Mouse (Mus musculus) layer of hippocampus, adult 18-20 months (tissue): Measurements from ENCODE around the gene Mucl3. TPM values are rescaled to one million over a fixed set of nuclear protein-coding genes. Genes with fewer than 3 reads are reported as not detected.

Source experiments
- DNase-seq, 2 experiments: peaks; one replicate each; pipeline ENCODE4 v3.0.0; 2022; ENCODE audit warnings: low spot score in 2 of 2
- long read RNA-seq: library from polyadenylated mRNA; stranded (forward); transcript quantifications from one replicate; pipeline ENCODE4 v2.0.0, GENCODE M21; 2021
- total RNA-seq, 2 experiments: library from RNA; stranded (reverse); gene quantifications; 2 replicates each; pipeline ENCODE4 v1.2.3; 2021

Gene Mucl3
- total RNA-seq = not detected
- long read RNA-seq = 0 reads

- DNase-seq = no peak
These were observed at the start of gene Mucl3 for GRCm38 (mm10) chr17:35643609-35644236. Mucl3 (minus strand) TSS chr17:35643695.

- no peak for DNase-seq
These were observed 48.9 kb upstream of the Mucl3 start for GRCm38 (mm10) chr17:35692368-35692767.

- DNase-seq = no peak
These were observed 48.3 kb upstream of the Mucl3 start for GRCm38 (mm10) chr17:35691811-35692210.

- DNase-seq = no peak
These were observed 46.6 kb upstream of the Mucl3 start for GRCm38 (mm10) chr17:35689936-35690645.

- DNase-seq = no peak
These were observed 45.1 kb upstream of the Mucl3 start for GRCm38 (mm10) chr17:35688347-35689175.

GRCm38 (mm10) chr17:35685061-35685460 is 41.6 kb upstream of the Mucl3 start:
- no peak for DNase-seq

GRCm38 (mm10) chr17:35681986-35682385 is 38.5 kb upstream of the Mucl3 start:
- no peak for DNase-seq

- no peak for DNase-seq
These were observed 37.1 kb upstream of the Mucl3 start for GRCm38 (mm10) chr17:35680591-35680990.

- DNase-seq = peak; percentile 89 to 97
These were observed 30.0 kb upstream of the Mucl3 start, which contains the start of gene Gtf2h4 for GRCm38 (mm10) chr17:35673416-35674035. Gtf2h4 (minus strand) TSS chr17:35673739.

GRCm38 (mm10) chr17:35672527-35672926 is 29.0 kb upstream of the Mucl3 start:
- DNase-seq = no peak

GRCm38 (mm10) chr17:35671846-35672245 is 28.4 kb upstream of the Mucl3 start:
- DNase-seq = no peak

GRCm38 (mm10) chr17:35669731-35670130 is 26.2 kb upstream of the Mucl3 start:
- DNase-seq = no peak

GRCm38 (mm10) chr17:35667334-35668065 is 24.0 kb upstream of the Mucl3 start, which contains the start of gene Vars2:
Vars2 (minus strand) TSS chr17:35667592.
- DNase-seq = peak; percentile 93 to 99

GRCm38 (mm10) chr17:35666851-35667256 is 23.4 kb upstream of the Mucl3 start:
- no peak for DNase-seq

GRCm38 (mm10) chr17:35665957-35666515 is 22.5 kb upstream of the Mucl3 start:
- DNase-seq = peak in 1 of 2 experiments; percentile 25

GRCm38 (mm10) chr17:35653086-35653485 is 9.6 kb upstream of the Mucl3 start:
- no peak for DNase-seq

- DNase-seq = no peak
These were observed 5.9 kb upstream of the Mucl3 start for GRCm38 (mm10) chr17:35649429-35649828.

- no peak for DNase-seq
These were observed 4.1 kb downstream of the Mucl3 start for GRCm38 (mm10) chr17:35639352-35639751.

- DNase-seq = peak in 1 of 2 experiments; percentile 63
These were observed 4.9 kb downstream of the Mucl3 start for GRCm38 (mm10) chr17:35638475-35639190.

- DNase-seq = no peak
These were observed 7.1 kb downstream of the Mucl3 start for GRCm38 (mm10) chr17:35636363-35636762.
